Mouse (Mus musculus) bone marrow, adult 2 months (tissue): Measurements from ENCODE around the gene Gm42906.

ENCODE experiments used
- CTCF ChIP-seq: fragments of 200-500 bp; IDR thresholded peaks from 2 replicates; pipeline ENCODE4 v1.5.1; 2011; ENCODE audit warnings: low read length, control low read depth; ENCODE audit not compliant: control insufficient read depth, insufficient read depth
- POLR2A ChIP-seq: fragments of 200-500 bp; IDR thresholded peaks from 2 replicates; pipeline ENCODE4 v1.6.1; 2011; ENCODE audit warnings: low read depth, mild to moderate bottlenecking, control low read depth, low read length, borderline replicate concordance; ENCODE audit not compliant: control insufficient read depth

DNA sequence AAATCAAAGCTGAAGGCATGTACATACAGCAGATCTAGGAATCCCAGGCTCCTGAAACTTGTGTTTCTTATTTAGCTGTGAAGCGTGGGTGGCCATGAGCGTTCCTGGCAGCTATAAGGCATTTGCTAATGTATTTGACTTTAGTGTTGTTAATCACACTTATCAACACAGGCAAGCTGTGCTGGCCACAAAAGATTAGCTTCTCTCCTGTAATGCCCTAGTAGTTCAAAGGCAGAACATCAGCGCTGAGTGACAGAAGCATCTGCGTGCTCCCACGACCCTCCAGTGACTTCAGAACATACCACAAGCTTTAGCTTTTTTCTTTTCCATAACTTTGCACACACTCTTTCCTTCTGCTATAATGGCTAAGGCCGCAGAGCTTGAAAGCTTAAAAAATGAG, 292.0 kb downstream of the Gm42906 start:
- no peak for TF ChIP-seq CTCF
- TF ChIP-seq POLR2A = no peak
